Mouse (Mus musculus) limb, embryonic 12.5 days (tissue): ENCODE measurements around the gene Scaf11. TPM values are rescaled to one million over a fixed set of nuclear protein-coding genes. Genes with fewer than 3 reads are reported as not detected.

ENCODE experiments used
- ATAC-seq: fragments of 200-750 bp; cut with Nextera tagmentation; 2 replicates; pipeline ENCODE4 v1.8.0; 2017; ENCODE audit warnings: low read depth, moderate TSS enrichment; ENCODE audit not compliant: insufficient number of reproducible peaks, insufficient read depth, low FRiP score, low TSS enrichment
- H3K27ac ChIP-seq: fragments of 300-500 bp; sonication (generic); 2 replicates; pipeline ENCODE4 v1.5.1; 2016; ENCODE audit warnings: mild to moderate bottlenecking, moderate library complexity
- H3K27me3 ChIP-seq: fragments of 300-500 bp; sonication (generic); 2 replicates; pipeline ENCODE4 v1.6.1; 2016; ENCODE audit warnings: mild to moderate bottlenecking, moderate library complexity
- H3K36me3 ChIP-seq: fragments of 300-500 bp; sonication (generic); 2 replicates; pipeline ENCODE4 v1.6.1; 2016; ENCODE audit warnings: mild to moderate bottlenecking, moderate library complexity
- H3K4me1 ChIP-seq: fragments of 300-500 bp; sonication (generic); replicated peaks from 2 replicates; pipeline ENCODE4 v1.6.1; 2016
- H3K4me2 ChIP-seq: fragments of 300-500 bp; sonication (generic); 2 replicates; pipeline ENCODE4 v1.6.1; 2016; ENCODE audit warnings: mild to moderate bottlenecking, moderate library complexity
- H3K4me3 ChIP-seq: fragments of 300-500 bp; sonication (generic); replicated peaks from 2 replicates; pipeline ENCODE4 v1.5.1; 2016; ENCODE audit warnings: mild to moderate bottlenecking
- H3K9ac ChIP-seq: fragments of 300-500 bp; sonication (generic); replicated peaks from 2 replicates; pipeline ENCODE4 v1.6.1; 2016; ENCODE audit warnings: mild to moderate bottlenecking, moderate library complexity
- H3K9me3 ChIP-seq: fragments of 300-500 bp; sonication (generic); 2 replicates; pipeline ENCODE4 v1.6.1; 2016; ENCODE audit warnings: mild to moderate bottlenecking, moderate library complexity
- WGBS: fragments of 180-500 bp; shearing (Covaris S2); methylation state at CpG from one replicate; pipeline ENCODE4 v1.1.7; 2016; 5-methylcytosine and 5-hydroxymethylcytosine counted together
- polyA plus RNA-seq: library from polyadenylated mRNA; unstranded; fragments of >200 nt; fragmentation: Nextera tagmentation; extraction: Ambion mirVana; gene quantifications from 2 replicates; pipeline ENCODE4 v1.2.1, GENCODE M21; 2016

The Scaf11 gene
- polyA plus RNA-seq, 1 experiment from 2014 or later = 133 TPM

DNA sequence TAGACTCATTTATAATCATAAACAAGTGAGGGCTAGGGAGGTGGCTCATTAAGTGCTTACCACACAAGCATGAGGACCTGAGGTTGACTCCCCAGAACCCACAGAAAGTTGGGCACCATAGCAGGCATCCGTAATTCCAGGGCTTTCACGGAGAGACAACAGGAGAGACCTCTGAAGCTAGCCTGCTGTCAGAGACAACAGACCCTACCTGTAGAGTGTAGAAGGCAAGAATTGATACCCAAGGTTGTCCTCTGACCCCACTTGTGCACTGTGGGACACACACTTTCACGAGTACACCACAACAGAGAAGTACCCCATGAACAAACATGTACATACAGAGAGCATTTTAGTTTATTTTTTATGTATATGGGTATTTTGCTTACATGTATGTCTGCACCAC lies 2.0 kb upstream of the Scaf11 start:
- Histone ChIP-seq H3K27me3 (no peaks in the 10 kb centered on the region), H3K36me3 (0 out of 2 replicates have a peak, but pooled peaks cover 3% of the 10 kb centered on the region), H3K9ac (no peak overlapping the region), H3K4me2 (no peak overlapping the region), H3K4me3 (no peak overlapping the region), H3K27ac (no peak overlapping the region), H3K9me3 (no peaks in the 10 kb centered on the region), H3K4me1 (peaks cover 16% of the 10 kb centered on the region)
- 87% methylated on average over 3 of the region's 3 CpGs for WGBS
- ATAC-seq = no peak

DNA sequence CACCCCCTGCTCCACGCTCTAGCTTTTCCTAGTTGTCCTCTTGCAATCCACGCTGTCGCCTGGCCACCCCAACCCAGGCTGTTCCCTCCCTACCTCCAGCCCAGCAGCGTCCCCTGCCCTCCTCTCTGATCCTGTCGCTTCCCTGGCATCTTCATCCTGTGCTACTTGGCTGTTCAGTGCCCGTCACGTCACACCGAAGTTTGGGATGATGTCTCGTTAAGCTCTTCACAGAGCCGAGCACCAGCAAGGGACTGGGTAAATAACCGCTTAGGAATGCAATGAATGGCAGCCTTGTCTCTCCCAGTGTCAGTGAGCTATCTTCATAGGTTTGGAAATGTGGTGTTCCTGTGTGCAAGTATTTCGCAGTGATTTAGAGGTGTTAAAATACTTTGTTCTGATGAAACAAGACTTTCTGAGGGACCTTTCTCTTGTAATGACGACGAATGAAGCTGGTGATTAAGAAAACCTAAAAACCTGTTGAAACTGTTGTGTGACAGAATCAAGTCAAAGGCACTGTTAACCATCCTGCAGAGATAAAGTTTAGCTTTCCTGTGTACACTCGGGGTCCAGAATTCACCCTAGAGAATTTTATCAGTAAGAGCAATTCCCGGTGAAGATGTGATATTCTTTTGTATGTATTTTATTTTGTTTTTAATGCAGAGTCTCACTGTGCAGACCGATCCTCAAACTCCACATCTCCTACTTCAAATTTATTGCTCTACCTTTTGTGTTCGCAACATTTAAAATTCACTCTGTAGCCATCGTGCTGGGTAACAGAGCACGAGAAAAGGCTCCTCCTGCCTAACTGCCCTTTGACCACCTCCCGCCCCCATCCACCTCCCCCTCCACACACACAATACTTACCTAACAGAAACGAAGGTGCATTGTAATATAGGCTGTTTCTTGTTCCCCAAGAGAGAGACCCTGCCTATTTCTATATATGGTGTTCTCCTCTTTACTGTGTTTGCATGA lies 1.2 kb upstream of the Scaf11 start:
- Histone ChIP-seq H3K9me3 (no peaks in the 10 kb centered on the region), H3K4me2 (peak overlapping the region; percentile 88), H3K27ac (peak overlapping the region; percentile 100), H3K9ac (peak overlapping the region; percentile 72), H3K4me1 (peaks cover 22% of the 10 kb centered on the region), H3K27me3 (no peaks in the 10 kb centered on the region), H3K4me3 (peak overlapping the region; percentile 90), H3K36me3 (0 out of 2 replicates have a peak, but pooled peaks cover 7% of the 10 kb centered on the region)
- ATAC-seq = peak; percentile 24; the same call in 1 of the 2 replicates
- 16% methylated on average over 22 of the region's 22 CpGs for WGBS

GRCm38 (mm10) chr15:96460451-96460729 lies 253 bp downstream of the Scaf11 start:
- Histone ChIP-seq H3K36me3 (0 out of 2 replicates have a peak, but pooled peaks cover 7% of the 10 kb centered on the region), H3K9ac (peak overlapping the region; percentile 99), H3K27me3 (no peaks in the 10 kb centered on the region), H3K4me1 (peaks cover 29% of the 10 kb centered on the region), H3K27ac (peak overlapping the region; percentile 100), H3K9me3 (no peaks in the 10 kb centered on the region), H3K4me2 (peak overlapping the region; percentile 88), H3K4me3 (peak overlapping the region; percentile 90)
- no peak for ATAC-seq
- WGBS = 0% methylated on average over 20 of the region's 50 CpGs

GRCm38 (mm10) chr15:96459741-96460450 lies 747 bp downstream of the Scaf11 start:
- Histone ChIP-seq H3K9ac (peak overlapping the region; percentile 99), H3K27ac (peak overlapping the region; percentile 100), H3K4me1 (peaks cover 29% of the 10 kb centered on the region), H3K27me3 (no peaks in the 10 kb centered on the region), H3K4me2 (peak overlapping the region; percentile 88), H3K4me3 (peak overlapping the region; percentile 90), H3K9me3 (no peaks in the 10 kb centered on the region), H3K36me3 (0 out of 2 replicates have a peak, but pooled peaks cover 7% of the 10 kb centered on the region)
- ATAC-seq = peak; percentile 46
- WGBS = under 1% methylated on average over 71 of the region's 71 CpGs

- no peak overlapping the region for H3K4me2 ChIP-seq
- H3K9ac ChIP-seq = no peak overlapping the region
- no peaks in the 10 kb centered on the region for H3K9me3 ChIP-seq
- no peak overlapping the region for H3K27ac ChIP-seq
- H3K36me3 ChIP-seq = 0 out of 2 replicates have a peak, but pooled peaks cover 7% of the 10 kb centered on the region
- H3K27me3 ChIP-seq = no peaks in the 10 kb centered on the region
- no peak for ATAC-seq
- WGBS = 92% methylated on average over 3 of the region's 3 CpGs
- H3K4me3 ChIP-seq = no peak overlapping the region
- peaks cover 29% of the 10 kb centered on the region for H3K4me1 ChIP-seq
Observed at GRCm38 (mm10) chr15:96458273-96458672, 2.4 kb downstream of the Scaf11 start.

DNA sequence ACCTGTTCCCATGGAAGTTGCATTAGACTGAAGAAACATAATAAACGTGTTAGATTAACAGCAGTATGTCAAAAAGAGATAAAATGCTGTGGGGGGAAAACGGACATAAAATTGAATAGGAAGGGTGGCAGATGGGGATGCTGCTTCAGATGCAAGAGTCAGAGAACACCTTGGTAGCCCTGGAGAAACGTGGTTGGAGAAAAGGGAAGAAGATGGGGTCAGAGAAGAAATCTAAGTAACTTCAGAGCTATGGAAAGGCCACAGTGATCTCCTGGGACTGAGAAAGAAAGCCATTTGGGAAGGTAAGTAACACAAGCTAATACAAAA lies 3.3 kb downstream of the Scaf11 start:
- no peak for ATAC-seq
- H3K9ac ChIP-seq = no peak overlapping the region
- no peak overlapping the region for H3K27ac ChIP-seq
- H3K4me3 ChIP-seq = no peak overlapping the region
- no peak overlapping the region for H3K4me2 ChIP-seq
- H3K36me3 ChIP-seq = 0 out of 2 replicates have a peak, but pooled peaks cover 7% of the 10 kb centered on the region
- no peaks in the 10 kb centered on the region for H3K9me3 ChIP-seq
- H3K4me1 ChIP-seq = peaks cover 29% of the 10 kb centered on the region
- 73% methylated on average over 3 of the region's 3 CpGs for WGBS
- H3K27me3 ChIP-seq = no peaks in the 10 kb centered on the region

DNA sequence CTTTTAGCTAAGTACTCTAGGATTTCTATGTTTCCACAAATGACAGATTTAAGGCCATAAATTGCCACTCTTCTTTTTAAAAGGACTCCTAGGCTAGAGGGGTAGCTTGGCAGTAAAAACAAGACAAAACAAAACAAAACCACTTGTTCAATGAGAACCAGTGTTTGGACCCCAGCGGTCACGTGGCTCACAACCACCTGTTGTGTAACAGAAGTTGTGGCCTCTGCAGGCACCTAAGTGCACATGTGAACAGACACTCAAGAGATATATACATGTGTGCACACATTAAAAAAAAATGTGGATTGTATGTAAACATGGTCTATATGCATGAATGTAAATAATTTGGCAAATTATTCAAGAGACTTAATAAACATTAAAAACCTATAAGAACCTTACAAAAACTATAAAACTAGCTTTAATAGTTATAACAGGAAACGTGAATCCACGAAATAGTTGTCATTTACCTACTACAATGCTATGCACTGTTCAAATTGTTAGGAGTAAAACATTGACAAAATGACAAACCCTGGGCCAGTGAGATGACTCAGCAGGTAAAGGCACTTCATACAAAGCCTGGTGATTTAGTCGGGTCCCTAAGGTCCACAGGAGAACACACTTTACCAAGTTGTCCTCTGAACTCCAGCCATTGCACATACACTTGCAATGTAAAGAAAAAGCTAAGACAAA lies 3.8 kb downstream of the Scaf11 start:
- no peaks in the 10 kb centered on the region for H3K9me3 ChIP-seq
- no peak overlapping the region for H3K4me3 ChIP-seq
- no peak overlapping the region for H3K9ac ChIP-seq
- 85% methylated on average over 5 of the region's 5 CpGs for WGBS
- ATAC-seq = no peak
- H3K4me2 ChIP-seq = no peak overlapping the region
- peaks cover 11% of the 10 kb centered on the region for H3K36me3 ChIP-seq
- no peaks in the 10 kb centered on the region for H3K27me3 ChIP-seq
- H3K4me1 ChIP-seq = peaks cover 29% of the 10 kb centered on the region
- H3K27ac ChIP-seq = no peak overlapping the region

DNA sequence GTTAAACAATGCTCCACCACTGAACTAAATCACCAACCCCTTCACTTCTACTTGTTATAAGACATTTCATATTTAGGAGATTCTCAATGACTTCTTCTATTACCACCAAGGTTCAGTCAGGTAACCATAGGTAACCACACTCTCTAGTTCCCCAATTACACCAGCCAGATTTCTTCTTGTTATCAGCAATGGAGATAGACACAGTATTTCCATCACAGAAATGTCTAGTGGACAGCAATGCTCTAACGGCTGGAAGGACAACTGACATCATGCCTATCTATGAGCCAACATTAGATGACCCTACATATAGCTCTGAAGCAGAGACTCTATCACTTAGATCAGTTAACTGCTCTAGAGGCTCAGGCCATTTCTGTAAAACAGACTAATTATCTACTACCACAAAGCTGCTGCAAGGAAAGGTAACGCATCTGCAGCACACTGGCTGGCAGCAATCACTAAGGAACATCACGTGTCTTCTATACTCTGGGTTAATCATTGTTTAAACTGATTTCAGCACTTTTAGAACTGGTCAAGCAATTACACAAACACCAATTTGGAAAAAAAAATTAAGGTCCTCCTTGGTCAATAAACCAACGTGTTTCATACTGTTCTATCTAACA lies 4.9 kb downstream of the Scaf11 start:
- H3K9ac ChIP-seq = no peak overlapping the region
- no peaks in the 10 kb centered on the region for H3K9me3 ChIP-seq
- H3K27me3 ChIP-seq = no peaks in the 10 kb centered on the region
- H3K4me2 ChIP-seq = no peak overlapping the region
- H3K4me3 ChIP-seq = no peak overlapping the region
- no peak overlapping the region for H3K27ac ChIP-seq
- H3K36me3 ChIP-seq = peaks cover 21% of the 10 kb centered on the region
- WGBS = 90% methylated on average over 4 of the region's 4 CpGs
- peaks cover 29% of the 10 kb centered on the region for H3K4me1 ChIP-seq
- no peak for ATAC-seq

- Histone ChIP-seq H3K9me3 (no peaks in the 10 kb centered on the region), H3K4me2 (no peak overlapping the region), H3K27ac (no peak overlapping the region), H3K27me3 (no peaks in the 10 kb centered on the region), H3K4me3 (no peak overlapping the region), H3K36me3 (peaks cover 32% of the 10 kb centered on the region), H3K9ac (no peak overlapping the region), H3K4me1 (peaks cover 19% of the 10 kb centered on the region)
- 86% methylated on average over 1 of the region's 1 CpGs for WGBS
- ATAC-seq = no peak
Observed at GRCm38 (mm10) chr15:96453346-96453745, 7.3 kb downstream of the Scaf11 start.

DNA sequence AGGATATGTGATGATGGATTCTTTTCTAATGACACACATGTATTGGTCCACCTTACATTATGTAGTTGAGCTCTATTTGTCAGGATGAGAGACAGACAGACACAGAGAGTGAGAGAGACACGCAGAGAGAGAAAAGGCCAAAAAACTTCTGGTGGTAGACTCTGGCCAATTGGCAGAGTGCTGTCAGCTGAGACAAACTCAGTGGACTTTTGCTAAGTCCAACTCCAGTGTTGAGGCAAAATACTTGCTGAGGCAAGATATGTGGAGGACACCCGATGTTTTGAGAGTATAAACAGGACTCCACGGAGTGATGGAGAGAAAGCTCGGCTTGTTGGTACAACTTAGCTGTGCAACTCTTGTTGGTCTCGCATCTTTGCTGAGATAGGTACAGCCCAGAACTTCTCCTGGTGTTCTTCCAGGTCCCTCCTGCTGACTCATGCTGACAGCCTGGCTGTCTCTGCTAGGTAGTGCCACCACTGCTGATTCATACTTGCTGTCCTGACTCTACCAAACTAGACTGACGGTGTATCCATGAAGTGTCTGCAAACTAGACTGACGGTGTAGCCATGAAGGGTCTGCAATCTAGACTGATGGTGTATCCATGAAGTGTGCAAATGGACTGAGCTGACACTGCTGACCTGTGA lies 11.9 kb downstream of the Scaf11 start:
- WGBS = 95% methylated on average over 7 of the region's 7 CpGs
- no peak for ATAC-seq
- Histone ChIP-seq H3K4me3 (no peak overlapping the region), H3K27me3 (no peaks in the 10 kb centered on the region), H3K4me1 (no peaks in the 10 kb centered on the region), H3K4me2 (no peak overlapping the region), H3K36me3 (peaks cover 47% of the 10 kb centered on the region), H3K27ac (no peak overlapping the region), H3K9ac (no peak overlapping the region), H3K9me3 (no peaks in the 10 kb centered on the region)
